ENCODE assay signal across 9 mouse cellular contexts in the genomic region with DNA sequence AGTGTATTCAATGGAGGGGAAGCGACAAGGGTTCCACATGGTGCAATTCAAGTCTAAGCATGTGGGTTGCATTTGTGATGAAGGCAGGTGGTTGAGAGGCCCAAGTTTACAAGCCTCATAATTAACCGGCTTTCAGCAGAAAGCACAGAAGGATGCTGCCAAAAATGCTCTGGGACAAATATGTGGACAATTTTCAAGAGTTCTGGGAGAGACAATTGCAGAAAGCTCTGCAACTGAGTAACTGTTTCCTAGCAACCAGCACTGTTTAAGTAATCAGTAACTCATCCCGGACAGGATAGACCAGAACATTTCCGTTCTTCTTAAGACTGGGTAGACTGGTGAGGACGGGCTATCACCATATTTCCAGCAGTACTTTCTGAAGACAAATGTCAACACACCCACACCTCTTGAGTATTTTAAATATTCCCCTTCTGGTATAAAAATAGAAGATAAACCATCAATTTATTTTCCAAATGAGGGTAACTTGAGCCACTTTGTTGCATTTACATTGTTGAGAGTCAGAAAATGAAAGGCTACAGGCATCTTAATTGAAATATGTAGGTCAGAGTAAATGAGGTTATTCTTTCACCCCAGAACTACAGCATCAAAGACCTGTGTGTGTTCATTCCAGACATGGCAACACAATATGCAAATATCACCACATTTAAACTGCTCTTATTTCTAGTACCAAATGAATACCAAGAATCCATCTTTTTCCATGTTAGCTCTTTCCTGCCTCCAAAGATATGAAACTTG.
A peak's percentile ranks its signal among the peaks of the same experiment; 100 is the strongest.
DNase-seq lines count a peak whose midpoint lies in the region.
"Had no signal": no experiment of that assay in that cellular context is flagged by ENCODE, and none has a peak within 500 bp of the region (broad histone marks: within the 10 kb centered on the region; RNA-seq: fewer than 3 reads in every experiment).

No protein-coding gene starts in this region.

- DNase-seq in frontal cortex, adult 2 months (ENCODE audit: extremely low spot score in 1 of 2, low spot score in 1 of 2): peak; percentile 35 to 68
- no peak for DNase-seq in frontal cortex, postnatal 14 days (ENCODE audit: low spot score in 2 of 2)
- peak; percentile 35 for DNase-seq in left cerebral cortex, adult 11 months (ENCODE audit: low spot score)
- no peak for DNase-seq in left cerebral cortex, postnatal 4 days
- peak; percentile 84 for DNase-seq in brain, adult 2 months (ENCODE audit: low read depth, low spot score)
- DNase-seq in layer of hippocampus, postnatal 10 days (ENCODE audit: low spot score in 2 of 2): peak; percentile 38 to 52
- no peak for DNase-seq in c-Kit-positive CD71-positive TER-119-positive erythroid progenitor cells, embryonic 14.5 days (ENCODE audit: low spot score)
- no peak for DNase-seq in ovary, postnatal 10 days (ENCODE audit: low spot score)
- DNase-seq: liver, embryonic 13.5 days had no signal

- intact Hi-C loops in left cerebral cortex, postnatal 4 days (cut with DNase I): no loop called here

Comparison
In these comparisons a context has a peak if more than half of its experiments do, and no peak if none do; other contexts are left out.
1. DNase-seq: peak in frontal cortex, adult 2 months (2 of 2), left cerebral cortex, adult 11 months (single experiment), brain, adult 2 months (single experiment) and layer of hippocampus, postnatal 10 days (2 of 2); none in frontal cortex, postnatal 14 days (0 of 2), left cerebral cortex, postnatal 4 days (single experiment), c-Kit-positive CD71-positive TER-119-positive erythroid progenitor cells, embryonic 14.5 days (single experiment) and ovary, postnatal 10 days (single experiment).